Comparison of ENCODE assay signal across 1 mouse cellular context in genomic region chr4:57866990-57867389, GRCm38 (mm10).
TF ChIP-seq lines count a peak whose summit lies in the region.

No protein-coding gene starts in this region.

TF ChIP-seq in CH12.LX, 34 proteins besides CTCF, POLR2A, EP300 and RAD21 (continued from another document):
- TF ChIP-seq ZKSCAN1 (IDR thresholded peaks at IDR 0.05; ENCODE audit: borderline replicate concordance, low read depth, low read length) (no peak), JUND (conservative IDR thresholded peaks at IDR 0.05; ENCODE audit: low read depth, low read length) (0 out of 2 replicates have a peak, but pooled peaks have one; percentile 11), ZMIZ1 (IDR thresholded peaks at IDR 0.05; ENCODE audit: low read depth, low read length) (no peak), UBTF (IDR thresholded peaks at IDR 0.05; ENCODE audit: low read depth, low read length) (no peak), MAX (IDR thresholded peaks at IDR 0.05; ENCODE audit: low read length) (no peak; the same call in 1 of the 2 replicates), USF2 (conservative IDR thresholded peaks at IDR 0.05; ENCODE audit: low read depth, low read length) (no peak), MAFK (IDR thresholded peaks at IDR 0.05; ENCODE audit: insufficient replicate concordance, low read length) (0 out of 2 replicates have a peak, but pooled peaks have one; percentile 58), GABPA (IDR thresholded peaks at IDR 0.05; ENCODE audit: insufficient replicate concordance, low read depth, low read length) (no peak)
